Mouse (Mus musculus) kidney, postnatal 25 days (tissue): Measurements from ENCODE around the gene Zc3h7a.

ENCODE experiments used
- DNase-seq, 2 experiments: peaks; one replicate each; pipeline ENCODE4 v3.0.0; 2021; ENCODE audit warnings: mixed read lengths in 2 of 2

Gene Zc3h7a

GRCm38 (mm10) chr16:11134348-11135344 lies 41.5 kb downstream of the Zc3h7a start, which contains the start of gene Txndc11:
TSS of gene Txndc11 (minus strand) at chr16:11134650.
- peak; percentile 99 to 100 for DNase-seq

- no peak for DNase-seq
Measured at GRCm38 (mm10) chr16:11133476-11134347, 42.5 kb downstream of the Zc3h7a start.

GRCm38 (mm10) chr16:11132839-11133238 lies 43.4 kb downstream of the Zc3h7a start:
- peak in 1 of 2 experiments; percentile 19 for DNase-seq

- peak; percentile 29 to 70 for DNase-seq
Measured at GRCm38 (mm10) chr16:11128301-11128700, 47.9 kb downstream of the Zc3h7a start.

- no peak for DNase-seq
Measured at GRCm38 (mm10) chr16:11125371-11125770, 50.8 kb downstream of the Zc3h7a start.

GRCm38 (mm10) chr16:11124110-11124509 lies 52.1 kb downstream of the Zc3h7a start:
- no peak for DNase-seq

- no peak for DNase-seq
Measured at GRCm38 (mm10) chr16:11122625-11123024, 53.6 kb downstream of the Zc3h7a start.

GRCm38 (mm10) chr16:11109198-11109740 lies 66.9 kb downstream of the Zc3h7a start:
- no peak for DNase-seq

- no peak for DNase-seq
Measured at GRCm38 (mm10) chr16:11104905-11105304, 71.3 kb downstream of the Zc3h7a start.

GRCm38 (mm10) chr16:11097301-11097700 lies 78.9 kb downstream of the Zc3h7a start:
- DNase-seq, result no peak

- DNase-seq, result no peak
Measured at GRCm38 (mm10) chr16:11093717-11094386, 82.3 kb downstream of the Zc3h7a start.

- DNase-seq, result no peak
Measured at GRCm38 (mm10) chr16:11092523-11092922, 83.7 kb downstream of the Zc3h7a start.

GRCm38 (mm10) chr16:11092061-11092460 lies 84.1 kb downstream of the Zc3h7a start:
- DNase-seq, result peak; percentile 51 to 81

- peak in 1 of 2 experiments; percentile 32 for DNase-seq
Measured at GRCm38 (mm10) chr16:11090836-11091570, 85.2 kb downstream of the Zc3h7a start.

- DNase-seq, result peak in 1 of 2 experiments; percentile 68
Measured at GRCm38 (mm10) chr16:11086856-11087588, 89.2 kb downstream of the Zc3h7a start.
